Mouse (Mus musculus): ENCODE data around the gene Dsel.

DNA sequence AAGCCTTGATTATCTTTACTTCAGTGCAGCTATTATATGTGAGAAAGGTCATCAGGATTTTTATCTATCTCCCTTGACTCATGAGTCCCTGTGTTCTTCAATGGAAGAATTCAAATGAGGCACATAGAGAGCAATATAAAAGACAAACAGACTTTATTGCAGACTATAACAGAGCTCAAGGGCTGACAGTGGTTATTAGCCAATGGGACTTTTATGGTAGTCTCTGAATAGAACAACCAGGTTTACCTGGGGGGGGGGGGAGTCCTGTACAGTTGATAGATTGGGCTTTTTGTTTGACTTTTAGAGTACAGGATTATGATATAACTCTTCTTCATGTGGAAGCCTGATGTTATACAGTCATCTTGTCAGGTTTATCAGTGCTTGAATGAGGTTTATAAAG lies 11.1 kb upstream of the Dsel start:
- no peak for TF ChIP-seq CTCF (IDR thresholded peaks at IDR 0.05; ENCODE audit: extremely low read depth, insufficient read depth, insufficient read length, insufficient replicate concordance)
- no peak for TF ChIP-seq POLR2A (IDR thresholded peaks at IDR 0.05; ENCODE audit: low read depth, low read length)

Data from spleen, adult 2 months (tissue).